Mouse (Mus musculus): ENCODE results near the gene Nsfl1c.

Nsfl1c gene

DNA sequence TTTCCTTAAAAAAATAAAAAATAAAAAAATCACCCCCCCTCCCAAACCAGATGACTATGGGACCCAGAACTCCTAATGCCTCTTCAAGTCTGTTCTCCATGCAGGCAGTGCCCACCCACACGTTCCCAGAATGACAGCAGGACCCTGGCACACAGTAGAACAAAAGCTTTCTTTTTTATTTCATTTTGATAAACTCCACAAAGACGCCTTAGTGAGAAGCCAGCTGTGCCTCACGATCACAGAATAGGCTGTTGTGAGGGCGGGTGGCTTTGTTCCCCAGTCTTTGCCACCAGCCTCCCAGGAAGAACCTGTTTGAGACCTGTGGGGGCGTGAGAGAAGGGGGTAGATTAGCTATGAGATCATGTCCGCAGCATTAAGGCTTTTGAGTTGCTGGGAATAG, 50.7 kb downstream of the Nsfl1c start:
- DNase-seq, result peak; percentile 81

DNA sequence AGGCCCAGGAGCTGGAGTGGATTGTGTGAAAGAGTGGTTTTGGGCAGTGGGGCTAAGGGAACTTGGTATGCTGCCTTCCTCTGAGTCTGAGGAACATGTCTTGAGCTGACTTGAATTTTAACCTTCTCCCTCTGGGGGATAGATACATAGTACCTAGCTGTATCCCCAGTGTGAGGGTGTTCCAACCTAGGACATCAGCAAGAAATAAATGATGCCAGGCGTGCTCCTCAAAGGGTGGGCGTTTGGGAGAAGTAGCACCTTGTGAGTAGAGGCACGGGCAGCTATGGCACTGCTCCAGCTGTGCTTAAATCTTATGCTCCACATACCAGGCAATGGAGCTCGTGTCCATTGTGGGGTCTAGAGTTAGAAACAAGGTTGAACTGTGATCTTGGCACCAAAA, 52.6 kb downstream of the Nsfl1c start:
- no peak for DNase-seq

DNA sequence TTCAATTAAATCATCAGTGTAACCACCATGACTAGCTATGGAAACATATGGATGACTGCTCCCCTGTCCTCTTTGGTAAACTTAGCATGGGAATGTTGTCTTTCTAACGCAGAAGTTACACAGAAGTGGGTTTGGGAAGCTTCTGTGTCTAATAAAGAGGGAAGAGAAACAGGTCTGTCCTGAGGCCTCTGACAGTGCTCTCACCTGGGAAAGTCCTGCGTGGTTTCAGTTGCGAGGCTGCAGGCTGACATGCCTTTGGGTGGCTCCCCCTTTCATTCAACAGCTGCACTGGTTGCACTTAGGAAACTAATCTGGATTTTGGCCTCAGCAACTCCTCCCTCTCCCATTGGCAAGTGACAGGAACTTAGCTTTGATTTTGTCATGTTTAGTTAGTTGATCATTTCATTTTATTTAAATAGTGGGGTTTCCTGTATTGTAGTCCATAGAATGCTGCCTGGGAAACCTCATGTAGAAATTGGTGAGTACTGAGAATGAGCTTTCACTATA, 55.7 kb downstream of the Nsfl1c start:
- no peak for DNase-seq

Measured in layer of hippocampus, adult 9-11 months (tissue).